Mouse (Mus musculus) cerebellum, adult 18-20 months (tissue): ENCODE measurements around the gene Fbxo11.
"Not testable (repeated sequence)": the region's sequence is repeated elsewhere in the genome, so short reads cannot be mapped to it uniquely, and the experiment has no call there.

ENCODE experiments used
- DNase-seq, 2 experiments: peaks; one replicate each; pipeline ENCODE4 v3.0.0; 2021

Gene Fbxo11

DNA sequence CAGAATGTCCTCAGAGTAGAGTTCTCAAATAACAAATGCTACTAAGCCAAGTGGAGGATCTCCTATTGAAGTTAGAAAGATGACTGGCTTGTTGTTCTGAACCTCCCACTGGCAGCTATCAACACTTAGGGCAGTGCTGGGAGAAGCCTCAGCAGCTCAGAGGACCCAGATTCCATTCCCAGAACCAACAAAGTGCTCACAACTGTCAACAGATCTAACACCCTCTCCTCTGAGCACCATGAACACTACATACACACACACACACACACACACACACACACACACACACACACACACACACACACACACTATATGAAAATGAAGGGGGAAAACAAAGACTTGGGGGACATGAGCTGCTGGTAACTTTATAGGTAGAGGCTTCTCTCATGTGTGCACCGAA is 60.2 kb downstream of the Fbxo11 start:
- DNase-seq = no peak

DNA sequence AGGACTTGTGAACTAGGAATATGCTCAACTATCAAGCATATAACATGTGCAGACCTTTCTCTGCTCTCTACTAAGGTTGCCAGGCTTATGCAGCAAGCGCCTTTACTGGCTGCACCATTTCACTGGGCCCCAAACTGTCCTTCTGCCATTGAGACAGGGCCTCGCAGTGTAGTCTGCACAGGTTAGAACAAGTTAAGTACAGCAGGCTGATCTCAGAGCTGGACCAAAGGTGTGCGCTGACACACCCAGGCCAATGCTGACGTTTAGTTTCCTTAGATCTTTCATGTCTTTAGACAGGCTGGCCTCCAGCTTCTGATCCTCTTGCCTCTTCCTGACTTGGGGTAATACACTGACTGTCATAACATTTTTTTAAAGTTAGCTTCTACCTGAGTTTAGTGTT is 67.3 kb downstream of the Fbxo11 start:
- DNase-seq = no peak

DNA sequence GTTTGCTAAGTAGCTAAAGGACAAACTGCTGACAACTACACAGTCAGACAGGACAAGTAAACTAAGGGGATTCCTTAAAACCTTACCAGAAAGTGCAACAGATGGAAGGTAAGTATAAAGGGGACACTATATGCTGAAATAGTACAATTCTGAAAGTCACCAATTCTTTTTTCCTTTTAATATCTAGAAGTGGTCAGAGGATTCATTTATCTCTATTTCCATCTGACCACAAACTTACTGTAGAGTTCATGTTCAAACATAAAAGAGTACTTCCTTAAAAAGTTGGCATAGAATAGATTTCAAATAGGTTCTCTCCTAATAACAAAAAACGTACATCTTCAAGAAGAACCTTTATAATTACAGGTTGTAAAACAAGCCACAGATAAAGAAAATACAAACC is 71.8 kb downstream of the Fbxo11 start:
- DNase-seq = no peak

DNA sequence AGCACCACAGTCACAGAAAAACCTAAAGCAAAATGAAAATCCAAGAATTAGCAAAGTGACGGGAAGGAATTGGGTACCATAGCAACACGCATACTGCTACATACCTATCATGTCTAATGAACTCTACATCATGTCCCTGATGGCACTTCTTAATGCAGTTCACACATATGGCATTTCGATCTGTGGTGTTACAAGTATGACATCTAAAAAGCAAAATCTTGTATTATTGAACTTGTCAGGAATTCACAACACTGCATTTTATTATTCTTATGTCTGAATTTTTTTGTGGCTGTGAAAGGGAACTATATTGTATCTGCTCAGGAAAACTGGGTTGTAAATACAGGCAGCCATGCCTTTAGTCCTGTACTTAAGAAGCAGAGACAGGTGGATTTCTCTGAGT is 72.9 kb downstream of the Fbxo11 start:
- DNase-seq = no peak

DNA sequence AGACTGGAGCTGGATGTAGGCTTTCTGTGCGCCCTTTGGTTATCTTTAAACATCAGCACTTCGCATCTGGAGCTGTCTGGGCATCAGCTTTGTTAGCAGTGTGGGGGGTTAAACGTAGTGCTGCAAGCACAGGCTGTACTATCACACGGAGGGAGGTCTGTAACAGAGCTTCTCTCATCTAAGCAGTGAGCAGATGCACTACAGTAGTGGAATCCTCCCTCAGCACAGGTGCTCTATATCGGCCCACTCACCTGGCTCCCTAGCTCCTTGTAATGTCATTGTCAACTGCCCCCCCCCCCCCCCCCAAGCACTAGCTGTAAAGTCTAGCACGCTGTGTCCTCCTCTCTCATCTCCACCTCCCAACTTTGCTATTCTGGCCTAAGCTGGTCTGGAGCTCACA is 77.6 kb downstream of the Fbxo11 start:
- no peak for DNase-seq

DNA sequence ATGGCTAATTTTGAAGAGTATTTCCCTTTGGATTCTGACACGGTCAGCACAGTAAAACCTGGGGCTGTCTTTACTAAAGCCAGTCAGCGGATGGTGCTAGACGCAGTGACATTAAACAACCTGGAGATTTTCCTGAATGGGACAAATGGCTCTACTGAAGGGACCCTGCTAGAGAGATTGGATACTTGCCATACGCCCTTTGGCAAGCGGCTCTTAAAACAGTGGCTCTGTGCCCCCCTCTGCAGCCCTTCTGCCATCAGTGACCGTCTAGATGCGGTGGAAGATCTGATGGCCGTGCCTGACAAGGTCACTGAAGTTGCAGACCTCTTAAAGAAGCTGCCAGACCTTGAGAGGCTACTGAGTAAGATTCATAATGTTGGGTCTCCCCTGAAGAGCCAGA is 79.2 kb downstream of the Fbxo11 start:
- no peak for DNase-seq

DNA sequence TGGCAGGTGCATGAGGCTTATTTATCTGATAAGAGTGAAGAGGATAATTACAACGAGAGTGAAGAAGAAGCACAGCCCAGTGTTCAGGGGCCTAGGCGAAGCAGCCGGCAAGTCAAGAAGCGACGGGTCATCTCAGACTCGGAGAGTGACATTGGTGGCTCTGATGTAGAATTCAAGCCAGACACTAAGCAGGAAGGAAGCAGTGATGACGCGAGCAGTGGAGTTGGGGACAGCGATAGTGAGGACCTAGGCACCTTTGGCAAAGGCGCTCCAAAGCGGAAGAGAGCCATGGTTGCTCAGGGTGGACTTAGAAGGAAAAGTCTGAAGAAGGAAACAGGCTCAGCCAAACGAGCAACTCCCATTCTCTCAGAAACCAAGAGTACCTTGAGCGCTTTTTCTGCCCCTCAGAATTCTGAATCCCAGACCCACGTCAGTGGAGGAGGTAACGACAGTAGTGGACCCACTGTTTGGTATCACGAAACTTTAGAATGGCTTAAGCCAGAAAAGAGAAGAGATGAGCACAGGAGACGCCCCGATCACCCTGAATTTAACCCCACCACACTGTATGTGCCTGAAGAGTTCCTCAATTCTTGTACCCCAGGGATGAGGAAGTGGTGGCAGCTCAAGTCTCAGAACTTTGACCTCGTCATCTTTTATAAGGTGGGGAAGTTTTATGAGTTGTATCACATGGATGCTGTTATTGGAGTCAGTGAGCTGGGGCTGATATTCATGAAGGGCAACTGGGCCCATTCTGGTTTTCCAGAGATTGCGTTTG is 80.5 kb downstream of the Fbxo11 start:
- no peak for DNase-seq

DNA sequence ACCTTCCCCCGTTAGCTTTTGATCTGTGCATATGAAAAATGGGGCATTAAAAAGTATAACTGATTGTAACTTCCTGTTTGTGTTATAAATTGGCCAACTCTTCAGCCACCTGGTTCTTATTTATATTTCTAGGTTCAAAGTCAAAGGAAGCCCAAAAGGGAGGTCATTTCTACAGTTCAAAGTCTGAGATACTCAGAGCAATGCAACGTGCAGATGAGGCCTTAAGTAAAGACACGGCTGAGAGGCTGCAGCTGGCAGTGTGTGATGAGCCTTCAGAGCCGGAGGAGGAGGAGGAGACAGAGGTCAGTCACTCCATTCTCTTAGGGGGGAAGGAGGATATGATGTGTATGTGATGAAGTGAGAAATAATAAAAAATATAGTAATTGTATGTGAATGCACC is 81.8 kb downstream of the Fbxo11 start:
- DNase-seq = no peak

DNA sequence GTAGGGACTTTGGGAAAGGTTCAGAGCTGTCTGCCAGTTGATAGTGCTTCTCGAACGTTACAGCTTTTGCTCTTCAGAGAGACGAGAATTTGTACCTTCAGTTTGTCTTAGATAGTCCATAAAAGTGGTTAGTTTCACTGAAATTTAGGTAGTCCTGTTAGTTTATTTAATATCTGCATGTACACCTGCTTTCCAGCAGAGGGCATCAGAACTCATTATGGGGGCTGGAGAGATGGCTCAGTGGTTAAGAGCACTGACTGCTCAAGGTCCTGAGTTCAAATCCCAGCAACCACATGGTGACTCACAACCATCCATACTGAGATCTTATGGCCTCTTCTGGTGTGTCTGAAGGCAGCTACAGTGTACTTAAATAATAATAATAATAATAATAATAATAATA is 83.0 kb downstream of the Fbxo11 start:
- DNase-seq = no peak

DNA sequence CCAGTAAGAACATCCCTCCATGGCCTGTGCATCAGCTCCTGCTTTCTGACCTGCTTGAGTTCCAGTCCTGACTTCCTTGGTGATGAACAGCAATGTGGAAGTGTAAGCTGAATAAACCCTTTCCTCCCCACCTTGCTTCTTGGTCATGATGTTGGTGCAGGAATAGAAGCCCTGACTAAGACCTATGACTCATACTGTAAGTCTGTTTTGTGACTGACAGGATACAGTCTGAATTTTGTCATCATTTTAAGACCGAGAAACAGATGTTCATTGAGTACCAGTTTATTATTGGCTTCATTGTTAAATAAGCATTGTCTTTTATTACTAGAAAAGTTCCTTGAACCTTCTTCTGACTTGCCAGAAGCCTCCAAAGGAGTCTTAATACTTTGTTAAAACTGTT is 85.4 kb downstream of the Fbxo11 start:
- not testable (repeated sequence) for DNase-seq

DNA sequence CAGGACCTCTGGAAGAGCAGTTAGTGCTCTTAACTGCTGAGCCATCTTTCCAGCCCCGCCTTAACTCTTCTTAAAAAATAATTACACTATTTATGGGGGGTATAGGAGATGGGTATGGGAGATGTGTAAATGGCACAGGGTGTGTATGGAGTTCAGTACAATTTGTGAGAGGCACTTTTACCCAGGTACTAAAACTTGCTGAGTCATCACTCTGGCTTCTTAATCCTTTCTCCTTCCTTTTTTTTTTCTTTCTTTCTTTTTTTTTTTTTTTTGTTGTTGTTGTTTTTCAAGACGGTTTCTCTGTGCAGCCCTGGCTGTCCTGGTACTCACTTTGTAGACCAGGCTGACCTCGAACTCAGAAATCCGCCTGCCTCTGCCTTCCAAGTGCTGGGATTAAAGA is 88.2 kb downstream of the Fbxo11 start:
- DNase-seq = not testable (repeated sequence)

DNA sequence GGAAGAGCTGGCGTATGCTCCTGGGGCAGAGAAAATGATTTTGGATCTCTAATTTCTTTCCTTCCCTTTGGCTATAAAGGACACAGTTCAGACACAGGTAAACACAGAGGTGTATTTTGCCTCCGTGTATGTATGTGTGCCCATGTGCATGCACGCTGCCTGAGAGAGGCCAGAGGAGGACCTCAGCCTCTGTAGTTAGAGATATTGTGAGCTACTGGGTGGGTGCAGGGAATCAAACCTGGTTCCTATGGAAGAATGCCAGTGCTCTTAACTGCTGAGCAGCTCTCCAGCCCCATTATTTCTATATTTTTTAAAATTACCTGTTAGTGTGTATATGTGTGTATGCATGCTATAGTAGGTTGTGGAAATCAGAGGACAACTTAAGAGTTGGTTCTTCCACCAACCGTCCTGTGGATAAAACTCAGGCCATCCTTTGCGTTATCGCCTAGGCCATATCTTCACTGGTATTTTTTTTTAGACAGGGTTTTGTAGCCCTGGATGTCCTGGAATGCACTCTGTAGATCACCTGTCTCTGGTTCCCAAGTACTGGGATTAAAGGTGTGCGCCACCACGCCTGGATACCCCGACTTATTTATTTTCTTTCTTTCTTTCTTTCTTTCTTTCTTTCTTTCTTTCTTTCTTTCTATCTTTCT is 88.8 kb downstream of the Fbxo11 start:
- no peak for DNase-seq

DNA sequence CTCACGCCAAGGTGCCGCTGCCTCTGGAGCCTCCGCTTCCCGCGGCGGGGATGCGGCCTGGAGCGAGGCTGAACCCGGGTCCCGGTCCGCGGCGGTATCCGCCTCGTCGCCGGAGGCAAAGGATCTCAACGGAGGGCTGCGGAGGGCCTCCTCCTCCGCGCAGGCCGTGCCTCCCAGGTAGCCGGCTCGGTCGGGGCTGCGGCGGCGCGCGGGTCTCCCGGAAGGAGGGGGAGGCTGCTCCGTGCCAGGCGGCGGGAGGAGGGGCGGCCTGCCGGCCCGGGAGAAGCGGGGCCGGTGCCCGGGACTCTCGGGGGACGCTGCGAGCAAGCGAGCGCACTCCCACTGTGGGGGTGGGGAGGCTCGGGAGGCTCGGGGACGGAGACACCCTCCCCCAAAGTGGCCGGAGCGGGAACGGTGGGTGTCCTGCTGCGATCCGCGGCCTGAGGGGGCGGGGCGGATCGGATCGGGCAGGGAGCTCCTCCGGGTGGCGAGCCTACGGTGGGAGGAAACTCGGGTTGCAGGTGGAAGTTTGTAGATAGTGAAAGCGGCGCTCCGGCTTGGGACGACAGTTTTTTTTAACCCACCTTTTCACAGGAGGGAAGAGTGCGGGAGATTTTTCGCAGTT is 89.8 kb downstream of the Fbxo11 start:
- DNase-seq = peak; percentile 60 to 70

DNA sequence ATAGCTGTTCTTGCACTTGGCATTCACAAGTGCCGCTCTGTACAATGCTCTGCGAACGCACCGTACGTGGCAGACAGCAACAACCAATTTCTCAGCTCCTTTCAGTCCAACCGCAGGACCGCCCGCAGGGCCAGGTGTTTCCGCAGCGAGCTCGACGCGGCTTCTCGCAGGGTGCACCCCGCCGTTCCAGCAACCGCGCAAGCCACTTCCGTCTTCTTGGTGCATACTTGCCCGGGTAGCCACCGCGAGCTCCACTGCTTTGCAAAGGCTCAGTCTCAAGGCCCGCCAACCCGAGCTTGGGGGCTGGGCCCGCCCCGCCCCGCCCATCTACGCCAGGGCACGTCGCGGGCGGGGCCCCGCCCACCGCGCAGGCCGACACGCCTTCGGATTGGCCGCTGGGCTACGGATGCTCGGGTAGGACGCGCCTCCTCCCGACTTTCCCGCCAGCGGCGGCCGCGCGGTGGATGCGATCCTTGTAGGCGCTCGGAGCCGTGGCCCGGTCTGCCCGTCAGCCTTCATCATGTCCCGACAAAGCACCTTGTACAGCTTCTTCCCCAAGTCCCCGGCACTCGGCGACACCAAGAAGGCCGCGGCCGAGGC is 90.4 kb downstream of the Fbxo11 start, which contains the start of gene Msh6:
Gene Msh6, plus strand, starts transcription at position 434 of the 600 bp plus-strand sequence.
- peak; percentile 85 to 86 for DNase-seq

DNA sequence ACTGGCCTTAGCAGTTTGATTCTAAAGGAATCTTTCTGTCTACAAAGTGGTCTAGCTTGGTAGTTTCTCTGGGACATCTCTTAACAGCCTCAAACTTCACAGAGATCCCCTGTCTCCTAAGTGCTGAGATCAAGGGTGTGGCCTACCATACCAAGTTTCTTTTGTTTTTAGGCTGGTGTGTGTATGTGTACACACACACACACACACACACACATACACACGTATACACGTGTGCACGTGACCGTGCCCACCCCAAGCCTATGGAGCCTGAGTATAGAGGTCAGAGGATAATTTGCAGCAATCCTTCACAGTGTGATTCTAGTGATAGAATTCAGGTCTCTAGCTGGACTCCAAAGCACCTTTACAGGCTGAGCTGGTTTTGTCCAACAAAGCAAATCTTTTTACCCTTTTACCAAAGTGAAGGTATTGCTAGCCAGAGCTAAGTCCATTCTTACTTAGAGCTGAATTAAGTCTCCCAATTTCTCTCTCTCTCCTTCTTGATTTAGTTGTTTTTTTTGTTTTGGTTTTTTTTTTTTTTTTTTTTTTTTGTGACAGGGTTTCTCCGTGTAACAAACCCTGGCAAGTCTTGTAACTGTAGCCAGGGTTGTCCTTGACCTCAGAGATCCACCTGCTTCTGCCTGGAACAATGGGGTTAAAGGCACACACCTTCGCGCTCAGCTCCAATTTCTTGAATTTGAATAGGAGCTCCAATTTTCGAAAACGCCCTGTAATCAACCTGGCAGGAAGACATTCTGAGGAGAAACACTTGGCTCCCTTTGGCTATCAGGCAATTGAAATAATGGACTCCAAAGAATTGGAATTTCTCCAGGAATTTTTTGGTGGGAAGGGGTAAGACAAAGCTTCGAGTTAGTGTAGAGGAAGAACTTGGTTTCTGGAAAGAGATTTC is 91.6 kb downstream of the Fbxo11 start:
- DNase-seq = no peak

DNA sequence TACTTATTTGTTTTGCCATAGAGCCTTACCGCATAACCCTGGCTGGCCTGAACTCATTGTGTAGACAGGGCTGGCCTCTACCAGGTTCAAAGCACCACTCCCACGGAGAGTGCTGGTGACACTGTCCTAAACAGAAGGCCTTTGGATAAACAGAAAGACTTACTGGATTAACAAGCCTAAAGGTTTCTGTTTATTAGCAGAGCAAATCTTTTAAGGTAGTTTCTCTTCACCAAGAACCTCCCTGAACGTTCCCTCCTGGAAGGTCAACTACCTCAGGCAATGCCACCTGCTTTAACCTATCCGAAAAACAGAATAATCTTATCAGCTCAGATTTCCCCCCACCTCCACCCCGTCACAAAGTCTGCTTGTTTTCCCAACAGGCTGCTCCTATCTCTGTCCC is 92.2 kb downstream of the Fbxo11 start:
- no peak for DNase-seq

DNA sequence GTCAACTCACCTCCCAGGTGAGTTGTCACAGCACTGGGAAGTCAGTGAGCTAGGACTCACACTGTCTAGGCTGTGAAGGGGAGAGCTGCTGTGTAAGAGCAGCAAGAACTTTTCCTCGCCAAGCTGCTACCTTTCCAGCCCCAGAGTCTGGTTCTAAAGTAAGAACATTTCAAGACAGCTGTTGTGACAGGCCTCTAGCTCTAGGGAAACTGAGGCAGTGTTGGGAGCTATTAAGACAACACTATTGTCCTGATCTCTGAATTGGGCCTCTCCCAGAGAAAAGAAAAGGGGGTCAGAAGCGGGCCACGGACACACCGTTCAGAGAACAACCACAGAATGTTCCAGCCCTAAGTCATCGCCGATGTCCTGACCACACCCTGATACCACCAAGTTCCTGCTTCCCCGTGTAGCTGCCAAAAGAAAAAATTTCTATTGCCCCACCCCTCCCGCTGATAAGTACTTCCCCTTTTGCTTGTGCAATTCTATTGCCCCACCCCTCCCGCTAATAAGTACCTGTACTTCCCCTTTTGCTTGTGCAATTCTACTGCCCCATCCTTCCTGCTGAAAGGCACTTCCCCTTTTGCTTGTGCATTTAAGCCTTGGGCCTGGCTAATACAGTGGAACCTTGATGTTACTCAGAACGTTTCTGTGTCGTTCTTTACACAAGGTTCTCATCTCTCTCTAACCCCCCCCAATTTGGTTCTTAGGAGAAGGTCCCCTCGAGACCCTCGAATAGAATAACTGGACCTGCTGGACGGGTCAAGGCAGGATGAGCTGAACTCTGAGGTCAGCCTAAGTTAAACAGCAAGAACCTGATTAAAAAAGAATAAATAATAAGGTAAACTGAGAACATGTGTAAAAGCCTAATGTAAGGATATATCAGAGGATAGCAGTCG is 93.1 kb downstream of the Fbxo11 start:
- DNase-seq = not testable (repeated sequence)

DNA sequence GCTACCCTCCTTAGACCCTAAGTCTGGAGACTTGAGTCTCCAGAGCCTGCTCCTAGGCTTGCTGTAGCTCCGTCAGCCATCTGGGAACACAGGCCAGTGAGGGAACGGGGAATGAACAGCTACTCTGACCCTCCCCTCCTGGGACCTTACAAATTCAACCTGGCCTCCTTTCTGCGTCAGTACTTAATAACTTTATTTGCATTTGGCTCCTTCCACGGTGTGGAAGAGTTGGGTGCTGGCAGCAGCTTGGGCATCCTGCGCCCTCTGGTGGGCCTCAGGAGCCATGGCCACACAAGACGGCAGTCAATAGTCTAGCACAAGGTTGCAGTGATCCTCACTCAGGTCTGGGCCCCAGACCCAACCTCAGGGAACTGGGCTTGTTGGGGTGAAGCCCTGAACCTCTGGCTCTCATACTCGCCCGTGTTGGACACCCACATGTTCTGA is 96.6 kb downstream of the Fbxo11 start:
- DNase-seq = not testable (repeated sequence)

DNA sequence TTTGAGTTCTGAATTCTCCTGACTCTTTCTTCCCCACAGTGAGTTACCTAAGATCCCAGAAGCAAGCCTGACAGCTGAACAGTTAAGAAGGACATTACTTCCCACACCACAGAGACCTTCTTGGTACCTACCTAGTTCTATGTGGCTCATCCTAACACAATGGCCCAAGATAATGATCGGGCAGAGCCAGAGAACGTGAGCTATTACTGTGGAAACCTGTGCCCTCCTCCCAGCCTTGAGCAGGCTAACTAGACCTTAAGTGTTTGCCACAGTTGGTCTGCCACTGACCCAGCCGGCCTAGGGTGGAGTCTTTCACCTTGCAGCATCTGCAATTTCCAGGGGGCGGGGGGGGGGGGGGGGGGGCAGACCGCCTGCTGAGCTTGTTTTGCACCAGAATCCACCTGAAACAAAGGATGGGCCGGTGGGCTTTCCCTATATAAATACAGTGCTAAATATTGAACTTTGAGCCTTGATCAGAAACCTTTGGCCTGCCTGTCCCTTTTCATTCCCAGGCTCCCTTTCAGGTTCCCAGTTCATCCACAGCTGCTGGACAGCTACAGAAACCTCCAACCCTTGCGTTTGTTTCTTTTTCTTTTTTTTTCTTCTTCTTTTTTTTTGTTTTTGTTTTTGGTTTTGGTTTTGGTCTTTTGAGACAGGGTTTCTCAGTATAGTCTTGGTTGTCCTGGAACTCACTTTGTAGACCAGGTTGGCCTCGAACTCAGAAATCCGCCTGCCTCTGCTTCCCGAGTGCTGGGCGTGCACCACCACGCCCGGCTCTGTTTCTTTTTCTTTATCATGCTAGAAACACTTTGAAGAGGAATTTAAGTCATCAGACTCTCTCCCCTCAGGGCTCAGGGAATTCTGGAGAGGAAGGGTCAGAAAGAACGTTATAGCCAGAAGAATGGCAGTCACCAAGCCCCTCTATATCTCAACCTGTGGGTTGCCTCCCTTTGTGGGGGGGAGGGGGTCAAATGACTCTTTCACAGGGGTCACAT is 101.7 kb downstream of the Fbxo11 start:
- DNase-seq = no peak

DNA sequence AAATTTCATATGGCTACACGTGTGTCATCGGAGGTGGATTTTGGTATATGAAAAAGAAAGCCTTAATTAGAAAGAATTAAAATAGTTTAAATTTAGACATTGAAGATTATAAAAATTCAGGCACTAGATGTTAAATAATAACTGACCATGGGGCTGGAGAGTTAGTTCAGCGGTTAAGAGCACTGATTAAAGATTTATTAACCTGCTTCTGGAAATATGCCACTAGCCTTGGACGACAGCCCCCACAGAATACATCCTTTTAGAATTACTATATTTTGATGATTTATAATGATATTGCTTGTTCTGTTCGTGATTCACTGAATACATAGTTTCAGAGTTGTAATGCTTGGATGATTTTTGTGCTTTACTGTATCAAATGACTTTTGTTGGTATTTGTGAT is 105.2 kb downstream of the Fbxo11 start:
- not testable (repeated sequence) for DNase-seq
